ENCODE assay signal across 9 mouse cellular contexts in the genomic region with DNA sequence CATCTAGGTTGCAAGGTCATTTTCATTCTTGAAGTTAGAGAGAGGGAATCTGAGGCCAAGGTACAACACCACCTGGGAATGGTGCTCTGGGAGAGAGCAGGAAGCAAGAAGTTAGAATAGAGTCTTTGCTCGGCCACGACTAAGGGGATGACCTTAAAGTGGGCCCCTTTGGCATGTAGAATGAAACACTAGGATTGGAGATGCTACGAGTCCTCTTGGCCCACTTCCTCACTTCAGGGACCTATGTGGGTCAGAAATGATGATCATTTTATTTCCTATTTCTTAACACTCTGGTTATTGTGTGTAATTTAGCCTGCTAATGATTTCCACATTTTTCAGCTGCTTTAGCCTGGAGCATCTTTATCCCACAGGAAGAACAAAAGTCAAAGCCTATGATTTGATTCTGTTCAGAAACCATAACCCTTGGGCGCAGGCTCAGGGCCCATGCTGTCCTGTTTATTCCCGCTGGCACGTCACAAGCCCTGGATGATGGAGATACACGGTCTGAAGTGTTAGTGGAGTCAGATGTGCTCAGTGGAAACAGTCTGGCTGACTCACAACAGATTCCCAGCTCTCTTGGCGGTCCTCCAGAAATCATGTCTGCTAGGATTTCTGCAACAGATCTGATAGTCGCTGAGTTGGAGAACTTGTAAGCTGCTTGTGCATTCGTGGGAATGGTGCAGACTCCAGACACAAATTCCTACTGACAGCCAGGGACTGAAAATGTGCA.
DNase-seq lines count a peak whose midpoint lies in the region; ATAC-seq lines count a peak whose summit lies in the region.
"Had no signal": no experiment of that assay in that cellular context is flagged by ENCODE, and none has a peak within 500 bp of the region (broad histone marks: within the 10 kb centered on the region; RNA-seq: fewer than 3 reads in every experiment).

No protein-coding gene starts in this region.

- H3K4me3 ChIP-seq in limb, embryonic 13.5 days = no peak overlapping the region
- H3K4me3 ChIP-seq: midbrain, embryonic 12.5 days had no signal

- H3K27me3 ChIP-seq in limb, embryonic 13.5 days = no peaks in the 10 kb centered on the region
- H3K27me3 ChIP-seq: midbrain, embryonic 12.5 days had no signal

- WGBS in limb, embryonic 13.5 days = 49% methylated on average over 10 of the region's 10 CpGs

- H3K9me3 ChIP-seq in limb, embryonic 13.5 days = no peaks in the 10 kb centered on the region
- H3K9me3 ChIP-seq: midbrain, embryonic 12.5 days had no signal

- no peak overlapping the region for H3K4me2 ChIP-seq in limb, embryonic 13.5 days (replicated peaks)
- H3K4me2 ChIP-seq: midbrain, embryonic 12.5 days had no signal

- peak overlapping the region; percentile 63; the same call in 1 of the 2 replicates for H3K27ac ChIP-seq in limb, embryonic 13.5 days
- H3K27ac ChIP-seq: midbrain, embryonic 12.5 days had no signal

- DNase-seq in embryo, embryonic 11 days = peak; percentile 11
- DNase-seq in embryo, embryonic 9.5 days (ENCODE audit: extremely low spot score) = no peak
- peak; percentile 40 for DNase-seq in adrenal gland, adult 8-10 months
- peak; percentile 20 for DNase-seq in heart, postnatal 25 days (ENCODE audit: low spot score)
- peak; percentile 81 for DNase-seq in skeletal muscle tissue, adult 2 months (ENCODE audit: low read depth, low spot score)
- no peak for DNase-seq in embryo, embryonic 10 days (ENCODE audit: low spot score)

- intact Hi-C loops in heart, postnatal 25 days (cut with DNase I) = no loop called here

- peaks cover 25% of the 10 kb centered on the region for H3K4me1 ChIP-seq in limb, embryonic 13.5 days

- H3K36me3 ChIP-seq in limb, embryonic 13.5 days = no peaks in the 10 kb centered on the region
- H3K36me3 ChIP-seq: midbrain, embryonic 12.5 days had no signal

- ATAC-seq in frontal cortex, adult (ENCODE audit: low TSS enrichment) = peak; percentile 99
- ATAC-seq in limb, embryonic 13.5 days (ENCODE audit: low FRiP score, low read depth) = peak; percentile 95

- no peak overlapping the region for H3K9ac ChIP-seq in limb, embryonic 13.5 days
- H3K9ac ChIP-seq: midbrain, embryonic 12.5 days had no signal

Comparison
In these comparisons a context has a peak if more than half of its experiments do, and no peak if none do; other contexts are left out.
1. DNase-seq: peak in embryo, embryonic 11 days (single experiment), adrenal gland, adult 8-10 months (single experiment), heart, postnatal 25 days (single experiment) and skeletal muscle tissue, adult 2 months (single experiment); none in embryo, embryonic 9.5 days (single experiment) and embryo, embryonic 10 days (single experiment).